Mouse (Mus musculus): ENCODE results near the gene Clasp1.

Gene Clasp1

GRCm38 (mm10) chr1:118450891-118451450 is 62.1 kb downstream of the Clasp1 start:
- in situ Hi-C loops (cut with MseI, MboI) = no loop called here

DNA sequence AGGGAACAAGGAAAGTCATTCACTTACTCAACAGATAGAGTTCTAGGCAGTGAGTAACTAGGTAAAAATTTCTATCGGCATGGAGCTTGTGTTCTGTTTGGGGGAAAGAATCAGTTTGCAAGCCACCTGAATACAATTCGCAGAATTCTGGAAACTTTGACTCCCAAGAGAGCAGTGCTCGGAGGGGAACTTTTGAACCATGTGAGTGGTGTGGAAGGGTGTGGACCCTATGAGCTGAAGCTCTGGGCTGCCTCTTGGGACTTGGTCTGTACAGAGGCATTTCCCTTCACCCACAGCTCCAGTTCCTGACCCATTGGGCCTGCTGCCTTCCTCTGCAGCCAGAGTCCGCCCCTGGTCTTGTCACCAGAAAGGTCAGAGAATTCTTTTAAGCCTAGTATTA is 64.7 kb downstream of the Clasp1 start:
- in situ Hi-C loops (cut with MseI, MboI) = no loop called here

GRCm38 (mm10) chr1:118454817-118455216 is 66.0 kb downstream of the Clasp1 start:
- in situ Hi-C loops (cut with MseI, MboI) = no loop called here

DNA sequence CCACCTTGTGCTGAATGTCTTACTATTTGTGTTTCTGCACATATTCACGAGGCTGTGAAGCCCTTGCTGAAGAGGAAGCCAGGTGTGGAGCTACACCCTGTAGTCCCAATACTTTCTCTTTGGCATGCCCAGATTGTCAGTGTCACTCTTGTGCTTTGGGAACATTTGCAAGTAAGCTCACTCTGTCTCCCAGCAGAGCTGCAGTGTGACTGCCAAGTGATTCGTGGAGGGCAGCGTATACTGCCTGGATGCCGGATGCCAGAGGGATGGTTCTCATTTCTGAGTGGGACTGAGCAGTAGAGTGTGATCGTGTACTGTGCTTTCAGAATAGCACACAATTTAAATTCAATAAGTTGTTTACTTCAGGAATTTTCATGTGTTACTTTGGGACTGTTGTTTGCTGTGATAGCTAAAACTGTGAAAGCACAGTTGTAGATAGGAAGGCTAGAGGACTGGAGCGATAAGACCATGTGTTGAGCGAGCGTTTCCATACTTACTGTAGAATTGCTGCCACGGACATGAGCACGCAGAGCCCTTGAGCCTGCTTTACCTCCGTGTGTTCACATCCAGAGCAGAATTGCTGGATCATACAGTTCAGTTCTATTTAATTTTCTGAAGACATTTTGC is 68.5 kb downstream of the Clasp1 start:
- in situ Hi-C loops (cut with MseI, MboI) = no loop called here

DNA sequence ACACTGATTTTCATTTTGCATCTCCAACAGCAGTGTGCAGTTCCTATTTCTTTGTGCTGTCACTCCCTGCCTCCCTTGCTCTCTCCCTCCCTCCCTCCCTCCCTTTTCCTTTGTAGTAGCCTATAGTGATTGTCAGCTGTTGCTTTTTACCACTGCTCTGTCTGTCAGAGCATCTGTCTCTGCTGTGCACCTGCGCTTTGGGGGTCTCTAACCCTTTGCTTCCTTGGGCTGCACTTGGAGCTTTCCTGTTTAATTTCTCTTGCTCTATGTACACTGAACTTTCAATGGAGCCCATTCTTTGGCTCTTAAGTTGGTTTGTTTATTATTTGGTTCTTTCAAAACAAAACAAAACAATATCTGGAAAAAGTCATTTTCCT is 69.0 kb downstream of the Clasp1 start:
- in situ Hi-C loops (cut with MseI, MboI) = no loop called here

GRCm38 (mm10) chr1:118458279-118458678 is 69.4 kb downstream of the Clasp1 start:
- in situ Hi-C loops (cut with MseI, MboI) = no loop called here

DNA sequence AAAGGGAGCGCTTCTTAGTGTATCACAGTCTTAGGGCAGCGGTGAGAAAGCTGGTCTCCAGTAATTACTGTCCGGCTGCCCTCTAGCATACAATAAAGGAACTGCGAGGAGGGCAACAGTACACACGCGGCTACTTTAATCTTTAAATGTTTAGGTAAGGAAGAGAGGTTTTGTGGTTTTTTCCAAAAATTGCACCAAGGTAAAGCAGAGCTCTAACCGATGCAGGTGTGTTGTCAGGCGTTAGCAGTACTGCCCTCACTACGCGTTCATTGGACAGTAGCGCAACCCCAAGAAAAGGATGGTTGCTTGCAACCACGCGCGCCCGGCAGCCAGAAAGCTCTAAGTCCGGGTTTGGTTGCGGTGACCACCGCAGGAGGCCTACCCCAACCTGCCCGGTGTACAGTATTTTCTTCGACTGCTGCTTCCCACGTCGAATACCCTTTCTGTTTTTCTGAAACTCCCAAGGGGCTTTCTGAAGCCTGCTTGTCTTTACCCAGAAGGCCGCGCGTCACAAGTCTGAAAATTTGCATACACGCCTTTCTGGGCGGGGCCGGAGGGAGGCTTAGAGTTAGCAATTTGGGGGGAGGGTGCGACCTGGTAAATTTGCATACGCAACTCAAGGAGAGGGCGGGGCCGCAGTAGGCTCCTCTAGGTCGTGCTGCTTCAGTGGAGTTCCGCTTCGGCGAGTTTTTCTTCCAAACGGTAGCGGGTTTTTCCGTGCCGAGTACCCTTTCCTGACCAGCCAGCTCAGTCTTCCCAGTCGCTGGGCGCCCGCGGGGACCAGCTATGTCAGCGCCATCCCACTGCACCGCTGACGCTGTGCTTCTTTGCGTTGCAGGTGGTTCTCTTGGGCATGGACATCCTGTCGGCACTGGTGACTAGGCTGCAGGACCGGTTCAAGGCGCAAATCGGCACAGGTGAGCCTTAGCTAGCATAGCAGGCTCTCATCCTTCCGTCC is 70.4 kb downstream of the Clasp1 start:
- in situ Hi-C loops (cut with MseI, MboI) = no loop called here

DNA sequence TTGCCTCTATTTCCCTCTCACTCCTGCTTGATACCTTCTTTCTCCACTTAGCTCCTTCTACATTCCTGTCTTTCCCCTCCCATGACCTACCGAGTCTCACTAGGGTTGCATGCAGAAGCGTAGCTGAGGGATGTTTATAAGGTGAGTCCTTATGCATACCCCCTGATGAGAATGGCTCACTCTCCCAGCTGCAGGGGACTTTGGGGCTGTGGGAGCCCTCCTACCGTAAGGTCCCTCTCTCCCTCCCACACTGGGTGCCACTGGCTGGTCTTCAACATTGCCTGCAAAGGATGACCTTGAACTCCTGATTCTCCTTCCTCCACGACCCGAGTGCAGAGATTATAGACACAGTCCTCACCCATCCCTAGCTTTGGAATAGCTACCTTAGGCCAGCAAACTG is 71.9 kb downstream of the Clasp1 start:
- in situ Hi-C loops (cut with MseI, MboI) = no loop called here

DNA sequence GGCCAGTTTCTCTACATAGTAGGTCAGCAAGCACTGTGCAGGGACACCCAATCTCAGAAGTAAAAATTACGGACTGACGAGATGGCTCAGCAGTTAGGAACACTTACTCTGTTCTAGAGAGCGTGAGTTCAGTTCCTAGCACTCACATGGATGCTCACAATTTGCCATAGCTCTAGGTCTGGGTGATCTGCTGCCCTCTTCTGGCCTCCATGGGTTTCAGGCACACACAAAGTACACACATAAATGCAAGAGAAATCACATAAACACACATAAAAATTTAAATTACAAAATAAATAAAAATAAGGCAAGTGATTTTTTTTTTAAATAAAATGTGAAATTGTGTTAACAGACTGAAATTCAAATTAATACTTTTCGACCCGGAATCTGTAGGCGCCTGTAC is 77.2 kb downstream of the Clasp1 start:
- in situ Hi-C loops (cut with MseI, MboI) = no loop called here

- in situ Hi-C loops (cut with MseI, MboI) = loop anchor here in 1 of 2 experiments (10.0 kb wide), 1 partner anchor 138 kb away; no protein-coding TSS in a partner anchor
These were observed 83.5 kb downstream of the Clasp1 start for GRCm38 (mm10) chr1:118472386-118472785.

DNA sequence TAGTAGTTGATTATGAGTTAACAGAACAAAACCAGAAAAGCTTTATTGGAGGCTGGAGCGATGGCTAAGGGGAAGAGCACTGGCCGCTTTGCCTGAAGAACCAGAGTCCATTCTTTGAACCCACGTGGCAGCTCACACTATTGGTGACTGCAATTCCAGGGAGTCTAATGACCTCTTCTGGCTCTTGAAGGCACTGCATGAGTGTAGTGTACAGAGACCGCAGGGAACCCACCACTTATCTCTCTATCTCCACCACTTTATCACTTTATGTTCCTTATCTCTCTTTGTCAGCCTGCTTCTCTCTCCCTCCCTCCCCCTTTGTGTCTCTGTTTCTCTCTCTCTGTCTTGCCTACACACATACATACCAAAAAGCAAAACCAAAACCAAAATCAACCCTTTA is 88.1 kb downstream of the Clasp1 start:
- in situ Hi-C loops (cut with MseI, MboI) = loop anchor here in 1 of 2 experiments (10.0 kb wide), 1 partner anchor 142 kb away; no protein-coding TSS in a partner anchor

- in situ Hi-C loops (cut with MseI, MboI) = loop anchor here in 1 of 2 experiments (10.0 kb wide), 1 partner anchor 144 kb away; no protein-coding TSS in a partner anchor
These were observed 90.4 kb downstream of the Clasp1 start for GRCm38 (mm10) chr1:118479246-118479645.

DNA sequence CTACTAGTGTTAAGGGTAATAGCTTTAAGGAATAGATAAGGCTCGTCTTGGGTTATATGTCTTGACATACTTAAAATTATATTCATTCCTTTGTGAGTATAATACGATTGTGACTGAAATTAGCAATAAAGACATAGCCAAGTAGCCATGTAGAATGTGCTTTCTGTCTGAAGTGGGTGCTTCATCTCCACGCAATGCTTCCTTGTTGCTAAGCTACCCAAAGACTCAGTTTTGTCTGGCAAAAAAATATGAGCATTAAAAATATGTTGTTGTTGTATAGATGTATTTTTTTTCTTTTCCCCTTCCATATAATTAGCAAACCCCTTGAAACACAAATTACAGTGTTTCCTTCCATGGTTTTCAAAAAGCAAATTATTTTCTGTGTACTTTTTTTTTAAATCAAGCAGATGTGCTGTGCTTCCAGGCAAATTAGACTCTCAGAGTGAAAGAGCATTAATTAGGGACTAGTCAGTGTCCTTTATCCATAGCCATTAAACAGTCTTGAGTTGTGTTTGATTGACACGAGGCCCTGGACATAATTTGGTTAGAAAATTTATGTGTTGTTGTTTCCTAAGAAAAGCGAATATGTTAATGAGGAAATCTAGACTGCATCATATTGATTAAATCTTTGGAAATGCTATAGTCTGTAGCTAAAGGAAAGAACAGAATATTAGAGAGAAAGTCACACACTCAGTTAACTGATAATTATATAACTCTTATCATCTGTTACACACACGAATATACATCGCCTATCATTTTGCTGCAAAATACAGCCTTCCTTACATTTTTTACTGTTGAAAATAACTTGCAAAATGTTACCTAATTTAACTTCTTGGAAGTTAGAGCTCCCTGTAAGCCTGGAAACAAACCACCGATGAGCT is 91.9 kb downstream of the Clasp1 start:
- in situ Hi-C loops (cut with MseI, MboI) = no loop called here

DNA sequence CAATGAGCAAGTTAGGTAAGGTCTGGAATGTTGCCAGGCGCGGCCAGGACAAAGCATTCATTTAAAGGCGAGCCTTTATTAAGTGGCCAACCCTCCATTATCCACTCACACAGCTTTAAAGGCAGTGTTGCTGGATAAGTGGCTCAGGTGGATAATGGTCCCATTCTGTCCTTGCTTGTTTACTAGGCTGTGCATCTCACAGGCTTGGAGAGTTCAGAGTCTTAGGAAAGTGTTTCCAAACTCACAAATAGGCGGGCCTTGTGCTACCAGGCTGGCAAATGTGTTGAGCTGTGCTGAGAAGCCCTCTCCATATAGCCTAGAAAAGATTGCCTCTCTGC is 92.5 kb downstream of the Clasp1 start:
- in situ Hi-C loops (cut with MseI, MboI) = no loop called here

DNA sequence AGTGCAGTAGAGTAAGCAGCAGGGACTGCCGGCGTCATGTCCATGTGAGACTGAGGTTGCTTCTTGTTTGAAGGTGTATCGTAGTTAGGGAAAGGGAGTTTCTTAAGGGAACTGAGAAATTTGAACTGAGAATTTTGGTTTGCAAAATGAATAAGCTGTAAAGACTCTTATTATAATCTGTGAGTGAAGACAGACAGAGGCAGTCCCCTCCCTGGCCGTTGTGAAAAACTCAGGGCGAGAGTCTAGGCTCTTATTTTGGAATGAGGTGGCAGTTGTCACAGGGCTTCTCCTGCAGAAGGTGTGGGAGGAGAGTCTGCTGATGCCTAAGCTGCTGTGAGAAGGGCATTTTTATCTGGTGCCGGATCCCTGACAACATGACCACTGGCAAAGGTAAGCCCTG is 92.8 kb downstream of the Clasp1 start:
- in situ Hi-C loops (cut with MseI, MboI) = no loop called here

DNA sequence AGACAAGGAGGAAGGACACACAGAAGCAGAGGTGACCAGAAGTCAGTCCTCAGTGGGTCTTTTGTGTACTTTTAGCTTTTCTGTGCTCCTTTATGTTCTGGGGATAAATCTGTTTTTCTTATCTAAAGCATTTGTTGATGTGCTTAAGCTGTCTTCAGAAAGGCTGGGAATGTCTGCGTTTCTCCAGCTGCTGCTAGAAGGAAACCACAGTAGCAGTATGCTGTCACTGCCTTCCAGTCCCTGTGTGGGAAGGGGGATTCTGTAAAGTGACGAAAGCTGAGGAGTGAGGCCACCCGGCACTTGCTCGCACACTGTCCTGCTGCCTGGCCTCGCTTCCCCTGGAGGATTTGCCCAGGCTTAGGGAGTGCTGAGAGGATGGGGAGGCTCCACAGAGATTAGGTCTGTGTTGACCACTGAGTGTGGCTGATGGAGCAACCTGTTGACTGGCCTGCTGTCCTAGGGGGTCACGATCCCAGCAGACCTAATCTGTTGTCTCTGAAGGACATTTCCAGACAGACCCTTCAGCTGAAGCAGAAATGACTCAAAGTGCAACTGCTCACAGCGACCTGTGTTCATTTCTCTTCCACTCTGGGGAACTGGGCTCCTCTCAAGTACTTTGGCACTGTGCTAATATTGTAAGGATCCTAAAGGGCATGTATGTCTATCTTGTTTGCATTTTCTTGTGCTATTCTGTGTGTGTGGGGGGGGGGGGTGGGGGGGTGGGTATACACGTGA is 93.6 kb downstream of the Clasp1 start:
- in situ Hi-C loops (cut with MseI, MboI) = no loop called here

- in situ Hi-C loops (cut with MseI, MboI) = no loop called here
These were observed 94.7 kb downstream of the Clasp1 start for GRCm38 (mm10) chr1:118483504-118484096.

GRCm38 (mm10) chr1:118485572-118485971 is 96.7 kb downstream of the Clasp1 start:
- in situ Hi-C loops (cut with MseI, MboI) = no loop called here

DNA sequence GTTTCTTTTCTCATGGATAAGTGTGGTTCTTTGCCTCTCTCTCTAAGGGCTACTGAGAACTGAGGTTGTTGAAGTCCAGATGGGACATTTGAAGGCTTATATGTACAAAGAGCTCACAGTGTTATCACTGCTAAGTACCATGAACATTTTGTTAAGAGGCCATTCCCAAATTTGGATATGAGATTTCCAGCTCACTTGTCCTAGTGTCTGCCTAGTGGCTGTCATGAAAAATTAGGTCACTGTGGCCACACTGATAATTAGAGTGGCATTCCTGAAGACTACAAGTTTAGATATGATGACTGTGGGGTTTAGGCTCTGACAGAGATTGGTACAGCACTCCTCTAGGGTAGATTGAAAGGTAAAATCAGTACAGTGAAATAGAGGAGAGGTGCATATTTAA is 97.2 kb downstream of the Clasp1 start:
- in situ Hi-C loops (cut with MseI, MboI) = no loop called here

GRCm38 (mm10) chr1:118492811-118493210 is 104.0 kb downstream of the Clasp1 start:
- in situ Hi-C loops (cut with MseI, MboI) = no loop called here

DNA sequence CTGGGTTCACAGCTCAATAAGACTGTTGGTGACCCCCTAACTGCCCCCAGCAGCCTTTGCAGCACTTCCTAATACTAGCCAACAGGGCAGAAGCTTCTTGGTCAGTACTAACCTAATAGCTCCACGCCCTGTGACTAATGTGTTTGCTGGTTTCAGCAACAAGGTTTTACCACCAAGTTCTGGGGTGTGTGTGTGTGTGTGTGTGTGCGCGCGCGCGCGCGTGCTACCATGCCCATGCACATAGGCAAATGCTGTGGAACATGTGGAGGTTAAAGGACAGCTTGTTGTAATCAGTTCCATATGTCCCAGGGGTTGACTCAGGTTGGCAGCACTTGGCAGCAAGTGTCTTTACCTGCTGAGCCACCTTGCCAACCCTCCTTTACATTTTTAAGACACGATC is 105.7 kb downstream of the Clasp1 start:
- in situ Hi-C loops (cut with MseI, MboI) = no loop called here
